Mouse (Mus musculus) adrenal gland, postnatal 25 days (tissue): Measurements from ENCODE around the gene Nol12. TPM values are rescaled to one million over a fixed set of nuclear protein-coding genes. Genes with fewer than 3 reads are reported as not detected.

ENCODE experiments used
- DNase-seq: peaks from one replicate; pipeline ENCODE4 v3.0.0; 2021; ENCODE audit warnings: mixed read lengths
- total RNA-seq: library from RNA; stranded (reverse); gene quantifications from 2 replicates; pipeline ENCODE4 v1.2.3, GENCODE M21; 2021

Gene Nol12
- total RNA-seq, 1 experiment from 2014 or later: 44.0 TPM

DNA sequence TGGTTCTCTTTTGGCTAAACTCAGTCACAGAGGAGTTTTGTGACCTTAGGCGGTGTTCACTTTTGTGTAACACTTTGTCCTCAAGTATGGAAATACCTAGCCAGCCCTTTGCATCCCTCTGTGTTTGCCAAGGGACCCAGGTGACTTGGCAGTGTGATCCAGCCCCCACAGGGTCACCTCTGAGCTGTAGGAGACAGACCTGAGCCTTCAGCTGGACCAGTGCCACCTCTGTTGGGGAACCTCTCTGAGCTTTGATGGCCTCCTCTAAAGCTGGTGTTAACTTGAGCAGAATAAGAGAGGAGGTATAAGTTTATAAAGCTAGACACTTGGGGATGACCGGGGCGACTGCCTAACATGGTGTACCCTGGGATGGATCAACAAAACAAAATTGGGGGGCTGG lies 14.2 kb downstream of the Nol12 start:
- no peak for DNase-seq

DNA sequence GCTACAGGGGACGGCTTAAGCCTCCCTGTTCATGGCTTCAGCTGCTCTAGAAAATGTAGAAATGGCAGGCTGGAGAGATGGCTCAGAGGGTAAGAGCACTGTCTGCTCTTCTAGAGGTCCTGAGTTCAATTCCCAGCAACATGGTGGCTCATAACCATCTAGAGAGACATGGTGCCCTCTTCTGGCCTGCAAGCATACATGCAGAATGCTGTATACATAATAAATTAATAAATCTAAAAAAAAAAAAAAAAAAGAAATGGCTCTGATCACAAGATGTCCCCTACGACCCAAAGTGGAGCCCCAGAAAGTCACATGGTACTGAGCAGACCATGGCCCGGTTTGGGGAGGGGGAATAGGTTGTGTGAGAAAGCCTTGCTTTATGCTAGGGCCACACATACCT lies 20.9 kb downstream of the Nol12 start:
- no peak for DNase-seq

DNA sequence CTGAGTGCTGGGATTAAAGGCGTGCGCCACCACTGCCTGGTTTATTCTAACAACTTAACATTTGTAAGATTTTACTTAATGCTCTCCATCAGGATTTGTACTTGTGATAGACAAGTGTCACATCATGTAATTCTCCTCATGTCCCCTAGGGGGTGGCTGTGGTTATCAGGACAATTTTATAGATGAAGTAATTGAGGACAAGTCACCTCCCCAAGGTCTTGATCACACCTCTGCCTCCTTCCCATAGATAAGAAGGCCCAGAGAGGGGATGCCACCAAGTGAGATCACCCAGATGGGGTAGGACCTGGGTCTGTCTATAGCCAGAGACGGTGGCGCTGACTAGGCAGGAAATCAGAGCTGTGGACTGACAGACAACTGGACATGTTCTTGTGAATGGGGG lies 21.6 kb downstream of the Nol12 start:
- no peak for DNase-seq

DNA sequence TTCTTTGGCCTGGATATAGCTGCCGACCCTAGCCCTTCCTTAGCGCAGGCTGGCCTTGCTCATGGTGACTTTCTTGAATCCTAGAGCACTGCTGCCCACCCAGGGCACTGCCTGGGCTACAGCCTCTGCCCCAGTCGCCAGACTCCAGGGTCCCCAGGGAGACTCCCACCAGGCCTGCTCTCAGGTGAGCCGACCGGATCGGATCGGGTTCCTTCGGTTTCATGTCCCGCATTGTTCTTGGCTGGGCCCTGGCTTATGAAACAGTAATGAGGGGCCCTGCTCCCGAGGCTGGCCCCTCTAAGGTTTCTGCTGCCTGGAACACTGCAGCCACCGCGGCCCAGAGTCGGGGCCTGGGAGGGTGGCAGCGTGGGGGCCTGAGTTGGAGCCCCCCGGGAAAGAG lies 22.3 kb downstream of the Nol12 start:
- no peak for DNase-seq

DNA sequence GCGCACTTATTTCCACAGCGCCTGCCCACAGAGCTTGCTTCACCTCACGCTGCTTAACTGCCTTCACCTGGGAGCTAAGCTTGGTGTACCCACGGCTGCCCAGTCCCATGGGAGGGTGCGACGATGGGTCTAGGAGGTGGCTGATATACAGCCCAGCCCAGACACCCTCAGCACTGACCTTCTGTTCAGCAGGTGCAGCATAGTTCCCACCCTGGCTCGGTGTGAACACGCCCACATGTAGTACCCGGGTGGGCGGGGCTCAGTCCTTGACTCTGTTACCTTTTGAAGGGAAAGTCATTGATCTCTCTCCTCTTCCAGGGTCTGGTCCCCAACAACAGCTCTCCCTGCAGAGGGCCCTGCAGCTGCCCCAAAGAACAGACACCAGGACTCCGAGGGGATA lies 24.8 kb downstream of the Nol12 start:
- DNase-seq: no peak

DNA sequence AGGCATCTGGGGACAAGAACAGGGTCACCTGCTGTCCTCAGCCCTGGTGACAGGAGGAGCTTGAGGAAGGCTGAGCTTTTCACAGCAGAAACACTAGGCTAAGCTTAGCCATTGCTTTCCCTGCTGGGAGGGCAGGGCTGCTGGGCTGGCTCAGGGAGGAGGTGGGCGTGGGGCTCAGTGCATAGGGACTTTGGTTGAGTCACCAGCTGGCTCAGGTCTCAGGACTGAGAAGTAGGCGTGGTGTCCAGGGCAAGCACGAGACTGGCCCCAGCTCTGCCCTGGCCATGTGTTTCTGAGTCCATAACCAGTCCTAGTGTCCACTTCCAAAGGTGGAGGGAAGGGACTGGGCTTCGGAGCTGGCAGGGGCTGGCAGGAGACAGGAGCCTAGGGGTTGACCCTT lies 25.4 kb downstream of the Nol12 start:
- DNase-seq: peak; percentile 74

DNA sequence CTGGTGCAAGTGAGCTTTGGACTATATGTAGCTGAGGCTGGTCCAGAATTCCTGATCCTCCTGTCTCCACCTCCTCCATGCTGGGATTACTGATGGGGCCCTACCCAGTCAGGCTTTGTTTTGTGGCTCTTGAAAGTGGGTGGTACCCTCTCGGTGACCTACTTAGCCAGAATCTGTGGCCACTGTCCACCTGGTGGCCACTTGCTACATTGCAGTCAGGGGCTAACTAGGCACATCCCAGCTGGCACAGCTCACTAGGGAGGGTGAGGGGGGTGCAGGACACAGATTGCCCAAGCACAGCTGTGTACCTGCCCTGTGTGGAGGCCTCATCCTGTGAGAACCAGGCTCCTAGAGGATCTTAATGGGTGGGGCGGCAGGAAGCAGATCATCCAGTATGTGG lies 28.2 kb downstream of the Nol12 start:
- DNase-seq: peak; percentile 70

DNA sequence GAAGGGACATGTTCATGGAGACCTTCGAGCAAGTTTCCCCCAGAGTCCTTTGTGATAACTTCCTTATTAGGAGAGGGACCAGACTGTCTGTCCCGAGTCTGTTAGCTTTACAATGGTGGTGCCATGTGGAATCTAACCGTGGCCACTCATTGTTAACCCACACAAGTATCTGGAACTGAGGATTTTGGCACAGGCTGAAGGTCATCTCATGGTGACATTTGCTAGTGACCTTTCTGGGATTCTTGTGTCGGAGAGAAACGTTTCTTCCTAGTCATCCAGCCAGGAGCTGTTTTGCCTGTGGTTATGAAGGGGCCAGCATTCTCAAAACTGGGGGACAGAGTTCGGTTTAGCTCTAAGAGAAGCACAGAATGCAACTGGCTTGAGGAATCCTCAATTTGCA lies 36.9 kb downstream of the Nol12 start:
- DNase-seq: no peak

DNA sequence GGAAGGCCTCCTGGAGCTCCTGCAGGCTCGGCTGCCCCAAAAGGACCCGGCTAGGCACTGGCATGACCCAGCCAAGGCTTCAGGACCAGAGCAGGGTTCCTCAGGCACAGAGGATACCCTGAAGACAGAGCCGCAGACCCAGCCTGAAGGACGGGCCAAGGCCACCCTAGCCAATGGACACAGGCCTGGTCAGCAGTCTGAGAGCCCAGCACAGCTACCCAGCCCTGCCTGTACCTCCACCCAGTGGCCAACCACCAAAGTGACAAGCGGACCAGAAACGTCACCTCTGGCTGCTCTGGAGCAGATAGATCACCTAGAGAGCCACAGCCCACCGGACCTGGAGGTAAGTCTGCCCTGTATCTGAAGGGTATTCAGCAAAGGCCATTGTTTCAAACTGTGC lies 39.2 kb downstream of the Nol12 start:
- DNase-seq: peak; percentile 57

DNA sequence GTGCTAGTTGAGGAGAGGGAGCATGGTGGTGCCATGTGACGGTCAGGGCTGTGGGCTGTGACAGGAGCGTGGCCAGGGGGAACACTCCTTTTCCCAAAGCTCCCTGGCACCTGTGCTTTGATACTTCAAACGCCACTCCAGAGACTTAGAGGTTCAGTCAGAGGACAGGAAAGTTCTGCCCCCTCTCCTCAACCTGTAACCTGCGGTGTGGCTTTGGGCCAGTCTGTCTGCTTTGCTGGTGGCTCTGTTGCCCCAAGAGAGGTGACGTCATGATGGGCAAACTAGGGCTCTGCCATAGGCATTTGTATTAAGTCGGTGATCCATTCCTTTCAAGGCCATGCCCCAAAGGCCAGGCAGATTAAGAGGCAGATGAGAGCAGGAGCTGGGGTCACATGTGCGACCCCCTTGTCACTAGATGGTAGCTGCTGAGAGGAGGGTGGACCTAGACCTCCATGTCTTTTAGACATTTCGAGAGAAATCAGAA lies 43.0 kb downstream of the Nol12 start:
- DNase-seq: no peak

DNA sequence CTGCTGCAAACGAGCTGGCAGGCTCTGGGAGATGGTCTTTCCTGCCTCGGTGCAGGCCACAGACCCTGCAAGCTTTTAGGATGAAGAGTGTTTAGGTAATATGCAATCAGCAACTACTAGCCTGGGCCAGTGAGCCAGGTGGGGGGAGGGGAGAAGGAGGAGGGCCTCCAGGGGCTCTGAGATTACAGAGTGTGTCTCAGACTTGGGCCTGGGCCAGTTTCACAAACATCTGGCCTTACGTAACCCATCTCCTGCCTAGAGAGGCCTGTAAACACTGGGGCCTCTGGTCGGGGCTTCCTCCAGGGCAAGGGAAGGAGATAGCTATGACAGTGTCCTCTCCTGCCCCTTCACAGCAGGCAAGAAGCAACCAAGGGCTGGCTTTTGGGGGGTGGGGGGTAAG lies 44.1 kb downstream of the Nol12 start:
- peak; percentile 72 for DNase-seq

DNA sequence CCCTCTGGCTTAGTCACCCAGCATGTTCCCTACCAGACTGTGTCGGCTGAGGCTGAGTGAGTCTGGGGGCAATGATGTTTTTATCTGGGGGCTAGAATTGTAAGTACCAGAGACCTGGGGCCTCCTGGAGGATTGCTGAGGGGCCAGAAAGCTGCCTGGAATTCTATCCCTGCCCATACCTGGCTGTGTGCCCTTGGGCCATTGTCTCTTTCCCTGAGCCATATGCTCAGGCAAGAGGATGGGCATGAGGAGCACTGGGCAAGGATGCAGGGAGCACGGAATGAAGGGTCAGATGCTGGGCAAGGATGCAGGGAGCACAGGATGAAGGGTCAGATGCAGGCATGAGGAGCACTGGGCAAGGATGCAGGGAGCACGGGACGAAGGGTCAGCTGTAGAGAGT lies 45.4 kb downstream of the Nol12 start:
- no peak for DNase-seq

DNA sequence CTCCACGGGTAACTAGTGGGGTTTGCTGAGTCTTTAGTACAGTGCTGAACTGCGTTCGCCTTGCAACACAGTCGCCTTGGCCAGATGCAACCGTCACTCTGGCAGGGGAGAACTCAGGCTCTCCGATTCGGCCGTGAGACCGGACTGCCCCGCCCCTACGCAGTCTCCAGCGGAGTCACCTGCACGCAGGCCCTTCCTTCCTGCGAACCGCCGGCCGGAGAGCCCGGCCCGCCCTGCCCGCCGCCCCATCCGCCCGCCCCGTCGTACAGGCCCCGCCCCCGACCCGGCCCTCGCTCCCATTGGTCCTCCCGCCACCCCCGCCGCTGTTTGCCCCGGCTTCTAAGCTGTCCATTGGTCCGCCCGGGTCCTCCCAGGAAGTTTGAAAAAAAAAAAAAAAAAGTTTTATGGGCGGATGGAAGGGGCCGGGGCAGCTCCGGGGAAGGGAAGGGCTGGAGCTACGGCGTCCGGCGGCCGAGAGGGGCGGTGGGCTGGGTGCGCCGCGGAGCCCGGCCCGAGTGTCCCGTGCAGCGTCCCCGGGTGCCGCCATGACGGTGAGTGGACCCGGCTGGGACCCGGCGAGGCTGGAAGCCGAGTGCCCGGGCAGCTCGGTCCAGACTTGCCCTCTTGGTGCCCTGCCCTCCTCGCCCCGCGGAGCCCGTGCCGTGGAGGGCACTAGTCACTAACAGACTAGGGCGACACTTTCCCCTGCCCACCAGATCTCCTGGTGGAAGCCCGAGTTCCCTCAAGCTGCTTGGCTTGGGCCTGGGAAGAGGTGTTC lies 48.1 kb downstream of the Nol12 start:
- peak; percentile 93 for DNase-seq

DNA sequence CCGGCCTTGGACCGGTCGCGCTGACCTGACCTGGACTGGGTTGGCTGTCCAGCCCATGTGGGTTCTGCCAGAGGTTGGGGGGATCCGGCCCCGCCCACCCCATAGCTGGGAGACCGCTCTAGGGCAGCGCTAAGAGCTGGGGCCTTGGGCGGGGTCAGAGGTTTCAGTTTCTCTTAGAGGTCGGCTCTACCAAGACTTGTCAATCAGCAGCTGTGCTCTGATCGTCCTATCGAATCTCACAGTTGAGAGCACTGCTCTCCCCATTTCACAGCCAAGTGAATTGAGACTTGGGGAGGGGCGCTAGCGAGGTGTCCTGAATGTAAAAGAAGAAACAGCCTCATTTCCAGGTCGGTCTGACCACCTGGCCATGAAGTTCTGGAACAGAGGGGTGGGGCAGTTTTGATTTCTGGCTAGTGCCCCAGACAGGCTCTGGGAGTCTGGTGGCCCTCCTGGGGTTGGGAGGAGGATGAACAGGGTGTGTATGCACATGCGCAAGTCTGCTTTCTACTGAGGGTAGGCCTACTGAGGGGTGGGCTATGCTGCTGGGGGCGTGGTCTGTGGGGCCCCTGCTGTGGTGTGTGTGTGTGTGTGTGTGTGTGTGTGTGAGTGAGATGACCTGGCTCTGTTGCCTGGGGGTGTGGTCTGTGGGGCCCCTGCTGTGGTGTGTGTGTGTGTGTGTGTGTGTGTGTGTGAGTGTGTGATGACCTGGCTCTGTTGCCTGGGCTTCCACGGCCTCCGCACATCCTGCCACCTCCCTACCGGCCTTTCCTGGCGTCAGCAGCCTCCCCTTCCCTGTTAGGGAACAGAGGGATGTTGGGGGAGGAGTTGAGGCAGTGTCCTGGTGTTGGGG lies 48.9 kb downstream of the Nol12 start:
- peak; percentile 56 for DNase-seq

DNA sequence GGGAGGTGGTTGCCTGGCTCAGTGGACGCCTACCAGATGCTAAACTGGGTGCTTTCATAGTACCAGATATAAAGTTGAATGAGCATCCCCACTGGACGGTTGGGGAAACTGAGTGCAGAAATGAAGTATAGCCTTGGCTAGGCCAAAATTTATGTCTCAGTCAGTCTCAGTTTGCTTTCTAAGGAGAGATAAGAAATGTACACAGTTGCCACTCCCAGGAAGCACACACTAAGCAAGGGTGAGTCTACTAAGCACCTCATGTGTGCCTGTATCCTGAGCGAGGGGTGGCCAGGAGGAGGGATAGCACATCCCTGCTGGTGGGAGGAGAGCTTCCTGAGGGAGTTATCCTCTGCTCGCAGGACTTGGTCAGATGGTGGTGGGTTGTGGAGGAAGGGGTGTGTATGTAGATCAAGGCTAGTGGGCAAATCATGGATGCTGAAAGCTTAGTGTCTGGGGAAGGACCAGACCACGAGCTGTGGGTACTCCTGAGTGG lies 49.6 kb downstream of the Nol12 start:
- DNase-seq: no peak

DNA sequence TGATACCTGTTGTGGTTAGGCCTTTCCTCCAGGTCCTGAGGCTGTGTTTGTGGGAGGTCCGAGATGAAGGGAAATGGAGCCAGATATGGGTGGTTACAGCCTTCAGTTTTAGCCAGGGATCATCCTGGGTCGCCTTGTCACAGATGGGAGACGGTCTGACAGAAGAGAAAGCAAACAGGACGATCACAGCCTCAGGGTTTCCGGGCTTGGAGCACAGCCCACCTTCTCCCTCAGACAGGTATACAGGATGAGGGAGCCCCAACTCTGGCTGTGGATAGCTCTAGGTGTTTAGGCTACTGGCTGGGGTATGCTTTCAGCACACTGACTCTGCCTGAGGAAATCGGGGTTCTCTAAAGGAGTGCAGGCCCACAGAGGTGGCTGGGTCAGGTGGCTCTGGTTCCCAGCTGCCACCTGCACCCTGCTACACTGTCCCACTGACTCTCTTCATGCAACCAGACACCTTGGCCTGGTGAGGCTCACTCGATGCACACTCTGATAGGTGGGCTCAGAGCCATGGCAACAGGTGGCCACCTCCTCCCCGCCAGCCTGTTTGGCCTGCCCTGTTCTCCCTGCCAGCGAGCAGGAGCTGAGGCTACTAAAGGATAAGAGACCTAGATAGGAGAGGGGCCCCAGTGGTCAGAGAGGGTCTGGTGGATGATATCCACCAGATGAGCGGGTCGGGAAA lies 51.9 kb downstream of the Nol12 start:
- no peak for DNase-seq

DNA sequence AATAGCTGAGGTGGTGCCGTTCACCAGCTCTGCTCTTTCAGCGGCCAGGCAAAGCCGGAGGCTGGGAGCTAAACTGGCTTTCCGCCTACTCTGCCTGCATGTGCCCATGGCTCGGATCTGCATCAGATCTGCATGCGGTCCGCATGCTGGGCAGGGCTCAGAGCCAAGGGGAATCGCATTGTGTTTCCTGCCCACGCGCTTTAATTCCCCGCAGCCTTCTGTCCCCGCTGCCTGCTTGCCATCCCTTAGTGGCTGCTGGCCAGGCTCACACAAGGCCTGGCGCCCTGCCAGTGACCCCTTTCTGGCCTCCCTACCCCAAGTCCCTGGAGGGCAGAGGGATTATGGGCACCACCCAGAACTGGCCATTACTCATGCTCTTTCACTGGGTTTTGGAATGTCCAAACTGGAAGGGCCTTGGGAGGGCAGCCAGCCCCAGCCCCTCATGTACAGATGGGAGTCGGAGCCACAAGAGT lies 53.8 kb downstream of the Nol12 start:
- DNase-seq: peak; percentile 91

DNA sequence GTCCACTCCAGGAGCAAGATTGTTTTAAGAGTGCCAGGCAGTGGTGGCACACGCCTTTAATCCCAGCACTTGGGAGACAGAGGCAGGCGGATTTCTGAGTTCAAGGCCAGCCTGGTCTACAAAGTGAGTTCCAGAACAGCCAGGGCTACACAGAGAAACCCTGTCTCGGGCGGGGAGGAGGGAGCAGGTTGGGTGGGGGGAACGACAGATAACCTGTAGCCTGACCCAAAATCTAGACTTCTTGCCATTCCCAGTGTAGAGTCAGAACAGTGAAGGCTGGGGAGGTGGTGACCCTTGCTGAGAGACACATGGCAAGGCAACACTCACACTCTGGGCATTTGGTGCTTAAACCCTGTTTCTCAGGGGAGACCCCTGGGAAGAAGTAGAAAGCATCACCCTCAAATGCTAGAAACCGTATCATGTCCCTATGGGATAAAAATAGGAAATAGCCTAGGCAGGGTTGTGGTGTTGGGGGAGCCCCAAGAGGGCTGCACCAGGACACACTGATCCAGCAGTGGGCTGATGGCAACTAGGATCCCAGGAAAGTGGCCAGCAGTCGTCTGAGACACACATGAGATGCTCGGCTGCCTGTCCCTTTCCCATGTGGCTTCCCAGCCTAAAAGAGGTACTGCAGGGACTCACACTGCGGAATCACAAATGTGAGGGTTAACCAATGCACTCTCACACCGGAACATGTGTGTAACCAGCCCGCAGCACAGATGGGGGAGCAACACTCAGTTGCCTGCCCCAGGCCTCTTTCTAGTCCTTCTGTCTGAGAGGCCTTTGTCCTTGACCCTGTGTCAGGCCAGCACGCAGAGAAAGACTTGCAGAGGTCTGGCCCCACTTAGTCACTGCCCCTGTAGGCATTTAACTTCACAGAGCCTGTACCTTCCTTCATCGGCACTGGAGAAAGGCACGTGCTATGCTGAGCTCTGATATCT lies 54.7 kb downstream of the Nol12 start:
- DNase-seq: no peak

DNA sequence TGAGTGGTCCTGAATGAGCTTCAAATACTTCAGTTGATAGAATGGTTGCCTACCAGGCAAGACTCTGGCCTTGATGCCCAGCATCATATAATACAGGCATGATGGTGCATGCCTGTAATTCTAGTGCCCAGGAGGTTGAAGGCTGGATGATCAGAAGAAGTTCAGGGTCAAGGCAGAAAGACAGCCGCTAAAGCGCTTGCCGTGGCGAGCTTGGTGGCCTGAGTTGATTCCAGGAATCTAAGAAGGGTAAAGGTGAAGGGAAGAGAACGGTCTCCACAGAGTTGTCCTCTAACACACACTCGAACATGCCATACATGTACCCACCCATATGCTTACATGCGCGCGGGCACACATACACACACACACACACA lies 55.3 kb downstream of the Nol12 start:
- no peak for DNase-seq

DNA sequence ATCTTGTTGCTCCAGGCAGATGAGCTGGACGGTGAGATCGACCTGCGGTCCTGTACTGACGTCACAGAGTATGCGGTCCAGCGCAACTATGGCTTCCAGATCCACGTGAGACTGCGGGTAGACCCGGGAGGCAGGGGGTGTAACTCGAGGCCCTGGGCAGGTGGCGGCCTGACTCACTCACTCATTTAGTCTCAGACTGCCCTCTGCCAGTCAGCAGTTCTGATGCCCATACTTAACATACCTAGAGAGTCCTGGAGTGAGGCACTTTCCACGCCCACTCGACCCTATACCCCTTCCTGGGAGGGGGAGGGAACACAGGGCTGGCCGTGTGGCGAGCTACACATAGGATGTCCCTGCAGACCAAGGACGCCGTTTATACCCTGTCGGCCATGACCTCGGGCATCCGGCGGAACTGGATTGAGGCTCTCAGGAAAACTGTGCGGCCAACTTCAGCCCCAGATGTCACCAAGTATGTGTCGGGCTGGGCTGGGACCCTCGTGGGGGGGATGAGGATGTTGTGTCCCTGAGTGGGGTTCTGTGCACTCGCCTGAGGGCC lies 56.3 kb downstream of the Nol12 start:
- no peak for DNase-seq

DNA sequence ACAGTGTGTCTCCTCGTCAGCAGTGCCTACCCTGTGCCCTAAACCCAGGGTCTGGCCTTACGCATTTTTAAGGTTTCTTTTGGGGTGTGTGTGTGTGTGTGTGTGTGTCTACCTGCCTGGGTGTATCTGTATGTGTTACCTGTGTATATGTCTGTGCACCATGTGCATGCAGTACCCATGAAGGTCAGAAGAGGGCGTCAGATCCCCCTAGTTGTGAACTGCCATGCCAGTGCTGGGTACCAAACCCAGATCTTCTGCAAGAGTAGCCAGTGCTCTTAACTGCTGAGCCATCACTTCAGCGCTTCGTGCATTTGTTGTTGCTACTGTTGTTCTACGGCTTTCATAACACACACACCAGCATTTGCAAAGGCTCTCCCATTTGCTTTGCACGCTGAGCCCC lies 57.5 kb downstream of the Nol12 start:
- no peak for DNase-seq
